Mouse (Mus musculus): ENCODE measurements at regions not wholly inside any gene's neighbourhood (a gene's known extent, or its start where the extent isn't known, plus 50 kb on each side); places are given as distances from the start of the nearest gene placed in this dataset.

DNA sequence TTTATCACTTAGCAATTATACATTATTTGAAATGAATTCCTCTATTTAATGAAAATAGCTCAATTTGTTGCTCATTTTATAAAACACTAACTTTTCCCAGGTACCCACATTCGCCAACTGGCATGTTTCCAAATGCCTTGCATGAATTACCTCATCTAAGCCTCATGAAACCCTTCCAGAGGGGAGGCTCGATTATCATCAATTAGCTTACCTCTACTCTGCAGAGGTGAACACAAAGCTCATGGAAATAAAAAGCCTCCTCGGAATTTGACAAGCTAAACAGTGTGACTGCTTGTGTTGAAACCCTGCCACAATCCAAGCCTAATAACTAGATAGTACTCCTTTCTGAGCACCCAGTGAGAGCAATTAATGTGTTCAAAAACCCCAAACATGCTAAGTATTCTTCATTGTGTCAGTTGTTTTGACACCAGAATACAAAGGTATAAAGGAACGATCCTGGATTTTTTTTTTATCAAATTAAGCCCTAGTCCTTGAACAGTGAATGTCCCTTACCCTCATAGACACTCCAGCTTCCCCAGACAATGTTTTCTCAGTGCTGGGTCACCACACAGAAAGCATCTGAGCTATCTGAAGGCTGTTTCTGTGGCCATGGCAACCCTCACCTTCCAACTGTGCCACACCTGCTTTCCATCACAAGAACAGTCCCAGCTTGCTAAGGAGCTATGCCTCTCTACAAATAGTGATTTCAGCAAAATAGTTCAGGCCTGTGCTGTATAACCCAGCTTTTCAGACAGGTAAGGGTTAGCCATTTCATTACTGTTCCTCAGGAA, 530.4 kb downstream of the Rapgef2 start:
- TF ChIP-seq CTCF (IDR thresholded peaks at IDR 0.05; ENCODE audit: low read depth) (no peak), EP300 (optimal IDR thresholded peaks at IDR 0.05) (no peak)

Data from stomach, postnatal 0 days (tissue).